Mouse (Mus musculus) myocyte (in vitro differentiated cells): ENCODE data around the gene She. TPM values are rescaled to one million over a fixed set of nuclear protein-coding genes. Genes with fewer than 3 reads are reported as not detected.

Experiments
- H3K27me3 ChIP-seq: one replicate; pipeline ENCODE4 v1.6.1; 2011; ENCODE audit not compliant: control insufficient read depth, insufficient read depth, insufficient read length
- H3K36me3 ChIP-seq: one replicate; pipeline ENCODE4 v1.6.1; 2011; ENCODE audit not compliant: control insufficient read depth, insufficient read depth
- H3K4me2 ChIP-seq: one replicate; pipeline ENCODE4 v1.6.1; 2011; ENCODE audit warnings: low read depth, control low read depth
- H3K4me3 ChIP-seq: one replicate; pipeline ENCODE4 v1.5.1; 2011; ENCODE audit warnings: mild to moderate bottlenecking, control low read depth, moderate library complexity
- H3K79me2 ChIP-seq: one replicate; pipeline ENCODE4 v1.6.1; 2011; ENCODE audit not compliant: control insufficient read depth, insufficient read depth
- H3ac ChIP-seq: one replicate; pipeline ENCODE4 v1.6.1; 2011; ENCODE audit not compliant: control insufficient read depth, insufficient read length
- CEBPB ChIP-seq: IDR thresholded peaks from 2 replicates; pipeline ENCODE4 v1.6.1; 2011; ENCODE audit warnings: mild to moderate bottlenecking, moderate library complexity; ENCODE audit not compliant: poor library complexity, insufficient read depth, severe bottlenecking
- E2F4 ChIP-seq: IDR thresholded peaks from one replicate; pipeline ENCODE4 v1.6.1; 2011; ENCODE audit warnings: mild to moderate bottlenecking, control low read depth, moderate library complexity; ENCODE audit not compliant: insufficient read depth
- MAX ChIP-seq: IDR thresholded peaks from one replicate; pipeline ENCODE4 v1.6.1; 2011; ENCODE audit warnings: low read depth, mild to moderate bottlenecking, control low read depth
- MYOD1 ChIP-seq, 3 experiments: IDR thresholded peaks; one replicate each; pipeline ENCODE4 v1.6.1; 2011; ENCODE audit warnings: control low read depth in 2 of 3, low read depth in 2 of 3, mild to moderate bottlenecking in 2 of 3, moderate library complexity in 1 of 3; ENCODE audit not compliant: insufficient read length in 2 of 3, control insufficient read depth in 1 of 3
- MYOG ChIP-seq, 3 experiments: IDR thresholded peaks; one replicate each; pipeline ENCODE4 v1.6.1; 2011; ENCODE audit warnings: control low read depth in 2 of 3, low read depth in 2 of 3, mild to moderate bottlenecking in 2 of 3; ENCODE audit not compliant: insufficient read length in 2 of 3, control insufficient read depth in 1 of 3, insufficient read depth in 1 of 3
- POLR2A ChIP-seq: IDR thresholded peaks from one replicate; pipeline ENCODE4 v1.6.1; 2011; ENCODE audit warnings: low read depth, mild to moderate bottlenecking, control low read depth, moderate library complexity; ENCODE audit not compliant: insufficient read length
- POLR2AphosphoS2 ChIP-seq: IDR thresholded peaks from one replicate; pipeline ENCODE4 v1.6.1; 2011; ENCODE audit warnings: low read depth, control low read depth; ENCODE audit not compliant: insufficient read length
- REST ChIP-seq: IDR thresholded peaks from one replicate; pipeline ENCODE4 v1.6.1; 2011; ENCODE audit warnings: mild to moderate bottlenecking, control low read depth, moderate library complexity; ENCODE audit not compliant: insufficient read depth, insufficient read length
- SRF ChIP-seq: IDR thresholded peaks from one replicate; pipeline ENCODE4 v1.6.1; 2011; ENCODE audit warnings: low read depth; ENCODE audit not compliant: control insufficient read depth, insufficient read length
- TCF12 ChIP-seq: IDR thresholded peaks from one replicate; pipeline ENCODE4 v1.6.1; 2011; ENCODE audit warnings: mild to moderate bottlenecking, control low read depth; ENCODE audit not compliant: poor library complexity, insufficient read depth, severe bottlenecking
- TCF3 ChIP-seq: IDR thresholded peaks from one replicate; pipeline ENCODE4 v1.6.1; 2011; ENCODE audit warnings: low read depth, control low read depth; ENCODE audit not compliant: insufficient read length
- USF1 ChIP-seq: IDR thresholded peaks from one replicate; pipeline ENCODE4 v1.6.1; 2011; ENCODE audit warnings: low read depth, mild to moderate bottlenecking, control low read depth, moderate library complexity
- polyA plus RNA-seq: library from polyadenylated mRNA; unstranded; fragments of >200 nt; fragmentation: generic; extraction: Trizol; gene quantifications from one replicate; pipeline ENCODE4 v1.2.1, GENCODE M21; 2012; ENCODE audit warnings: missing spikeins

Gene She
- not detected for polyA plus RNA-seq

DNA sequence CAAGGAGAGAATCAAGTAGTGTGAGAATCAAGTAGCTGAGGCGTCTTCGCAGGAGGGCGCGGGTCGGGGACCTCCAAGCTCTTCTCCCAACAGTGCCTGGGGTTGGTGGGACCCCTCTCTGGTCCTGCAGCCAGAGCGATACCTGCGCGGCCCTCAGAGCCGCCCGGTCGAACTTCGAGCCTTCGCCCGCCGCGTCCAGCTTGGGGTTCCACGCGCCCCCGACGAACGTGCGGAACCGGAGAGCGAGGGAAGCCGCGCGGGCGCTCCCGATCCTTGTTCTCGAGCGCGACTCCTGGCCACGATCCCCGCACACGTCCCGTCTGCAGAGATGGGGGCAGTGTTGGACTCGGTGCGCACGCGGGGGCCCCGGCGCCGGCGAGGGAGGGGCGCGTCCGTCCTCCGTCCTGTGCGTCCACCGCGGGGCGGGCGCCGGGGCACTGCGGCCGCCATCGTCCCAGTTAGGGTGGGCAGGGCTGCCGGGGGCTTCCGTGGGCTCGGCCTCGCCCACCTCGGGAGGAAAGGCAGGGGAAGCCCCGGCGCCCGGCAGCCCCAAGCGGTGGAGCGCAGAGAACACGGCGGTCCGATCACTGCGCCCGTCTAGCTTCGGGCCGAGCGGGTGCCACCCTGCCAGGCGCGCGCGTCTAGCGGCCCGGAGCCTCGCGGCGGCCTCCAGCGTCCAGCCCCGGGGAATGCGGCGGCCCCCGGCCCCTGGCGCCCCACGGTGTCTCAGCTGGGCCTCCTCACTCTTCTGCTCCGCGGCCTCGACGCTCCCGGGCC is at the start of gene She:
Gene She (plus strand): TSS at position 556 of the 777 bp plus-strand sequence.
- H3K27me3 ChIP-seq = peaks cover 52% of the 10 kb centered on the region

GRCm38 (mm10) chr3:89781640-89782039 is 49.5 kb upstream of the She start:
- H3K27me3 ChIP-seq = no peaks in the 10 kb centered on the region
- TF ChIP-seq SRF (no peak), REST (no peak), POLR2AphosphoS2 (no peak), MYOG (IDR thresholded peaks at IDR 0.05; ENCODE audit: control insufficient read depth in 1 of 3, insufficient read depth in 1 of 3, insufficient read length in 2 of 3, low read depth in 2 of 3) (no peak), MYOD1 (IDR thresholded peaks at IDR 0.05; ENCODE audit: control insufficient read depth in 1 of 3, insufficient read length in 2 of 3, low read depth in 2 of 3) (no peak), E2F4 (no peak)
- H3K4me2 ChIP-seq = no peak overlapping the region
- no peak overlapping the region for H3ac ChIP-seq
- peaks cover 58% of the 10 kb centered on the region for H3K36me3 ChIP-seq
- H3K4me3 ChIP-seq = no peak overlapping the region
- no peaks in the 10 kb centered on the region for H3K79me2 ChIP-seq

More for the DNA sequence above, at the start of gene She:
- TF ChIP-seq REST = no peak
- no peak for TF ChIP-seq E2F4
- no peak for TF ChIP-seq MYOD1 (IDR thresholded peaks at IDR 0.05; ENCODE audit: control insufficient read depth in 1 of 3, insufficient read length in 2 of 3, low read depth in 2 of 3)
- no peak for TF ChIP-seq MYOG (IDR thresholded peaks at IDR 0.05; ENCODE audit: control insufficient read depth in 1 of 3, insufficient read depth in 1 of 3, insufficient read length in 2 of 3, low read depth in 2 of 3)
- no peak for TF ChIP-seq TCF12
- TF ChIP-seq POLR2A = no peak
- TF ChIP-seq CEBPB = no peak
- TF ChIP-seq POLR2AphosphoS2 = no peak
- no peak for TF ChIP-seq TCF3
- TF ChIP-seq SRF = no peak
- TF ChIP-seq MAX = no peak
- TF ChIP-seq USF1 = no peak
- H3K4me3 ChIP-seq = no peak within 1 kb of the TSS
- no peak within 1 kb of the TSS for H3K4me2 ChIP-seq
- no peak within 1 kb of the TSS for H3ac ChIP-seq
- H3K36me3 ChIP-seq = no peaks in the 10 kb centered on the region
- no peaks in the 10 kb centered on the region for H3K79me2 ChIP-seq

- Histone ChIP-seq H3K27me3 (peaks cover 7% of the 10 kb centered on the region), H3K4me3 (no peak overlapping the region), H3K4me2 (peak overlapping the region; percentile 74), H3ac (no peak overlapping the region), H3K36me3 (peaks cover 24% of the 10 kb centered on the region), H3K79me2 (no peaks in the 10 kb centered on the region)
- TF ChIP-seq E2F4 (no peak), MYOD1 (IDR thresholded peaks at IDR 0.05; ENCODE audit: control insufficient read depth in 1 of 3, insufficient read length in 2 of 3, low read depth in 2 of 3) (peak in 1 of 3 experiments; percentile 1), MYOG (IDR thresholded peaks at IDR 0.05; ENCODE audit: control insufficient read depth in 1 of 3, insufficient read depth in 1 of 3, insufficient read length in 2 of 3, low read depth in 2 of 3) (peak in 2 of 3 experiments; percentile 32 to 56), POLR2A (no peak), TCF3 (no peak)
These were observed 46.0 kb upstream of the She start for GRCm38 (mm10) chr3:89784991-89785753.

DNA sequence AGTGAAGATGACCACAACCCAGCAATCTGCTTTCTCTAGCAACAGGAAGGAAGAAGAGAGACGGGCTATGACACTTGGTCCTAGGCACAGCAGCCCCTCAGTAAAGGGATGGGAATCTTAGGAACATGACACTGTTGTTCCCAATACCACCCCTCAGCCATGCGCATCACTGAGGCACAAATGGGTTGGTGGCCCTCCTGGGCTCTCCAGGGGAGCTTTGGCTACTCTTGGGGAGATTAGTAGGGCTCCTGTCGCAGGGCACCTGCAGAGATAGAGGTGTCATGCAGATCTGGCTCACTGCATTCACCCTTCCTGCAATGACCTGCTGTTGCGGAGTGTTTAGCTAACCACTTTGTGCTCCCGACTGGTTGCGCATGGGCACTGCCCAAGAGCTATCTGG is 44.9 kb upstream of the She start:
- Histone ChIP-seq H3ac (no peak overlapping the region), H3K79me2 (no peaks in the 10 kb centered on the region), H3K4me3 (no peak overlapping the region), H3K4me2 (no peak overlapping the region), H3K27me3 (peaks cover 7% of the 10 kb centered on the region), H3K36me3 (peaks cover 15% of the 10 kb centered on the region)
- TF ChIP-seq POLR2AphosphoS2 = no peak
- no peak for TF ChIP-seq MAX
- no peak for TF ChIP-seq POLR2A

DNA sequence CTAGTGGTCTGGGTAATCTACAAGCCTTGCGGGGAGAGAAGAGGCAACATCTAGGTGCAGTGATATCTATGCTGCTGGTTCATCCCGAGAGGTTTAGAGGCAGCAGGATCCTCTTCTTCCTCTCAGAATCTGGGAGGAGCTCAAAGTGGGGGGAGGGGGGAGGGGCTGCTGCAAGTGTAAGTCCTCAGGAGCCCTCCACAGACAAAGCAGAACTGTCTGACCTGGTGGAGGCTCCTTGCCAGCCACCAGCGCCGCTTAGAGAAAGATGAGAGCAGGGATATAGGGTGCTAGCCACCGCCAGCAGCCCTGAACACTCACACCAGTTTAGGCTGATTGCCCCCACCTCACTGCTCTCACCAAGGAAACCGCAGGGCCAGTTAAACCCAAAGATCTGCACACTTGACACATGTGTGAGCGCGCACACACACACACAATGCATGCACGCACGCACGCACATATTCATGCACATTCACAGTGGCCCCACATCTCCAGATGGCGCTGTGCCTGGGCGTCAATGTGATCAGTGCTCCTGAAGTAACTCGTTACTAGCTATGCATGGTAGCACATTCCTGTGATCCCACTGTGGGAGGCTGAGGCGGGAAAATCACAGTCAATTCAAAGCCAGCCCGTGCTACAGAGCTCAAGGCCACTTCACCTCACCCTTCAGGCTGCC is 42.4 kb upstream of the She start:
- TF ChIP-seq POLR2A = no peak
- TF ChIP-seq TCF12 = no peak
- TF ChIP-seq REST = no peak
- no peak for TF ChIP-seq CEBPB
- no peak for TF ChIP-seq USF1
- TF ChIP-seq MAX = no peak
- TF ChIP-seq E2F4 = no peak
- no peak for TF ChIP-seq MYOG (IDR thresholded peaks at IDR 0.05; ENCODE audit: control insufficient read depth in 1 of 3, insufficient read depth in 1 of 3, insufficient read length in 2 of 3, low read depth in 2 of 3)
- Histone ChIP-seq H3K79me2 (no peaks in the 10 kb centered on the region), H3K4me2 (no peak overlapping the region), H3K4me3 (no peak overlapping the region), H3ac (no peak overlapping the region), H3K27me3 (peaks cover 7% of the 10 kb centered on the region), H3K36me3 (no peaks in the 10 kb centered on the region)
